Mouse (Mus musculus) MEL (cell line): ENCODE measurements around the gene Cdca4.

Experiments used
- BHLHE40 ChIP-seq: IDR thresholded peaks from 2 replicates; pipeline ENCODE4 v1.6.1; 2012; ENCODE audit warnings: low read depth, mild to moderate bottlenecking, inconsistent platforms, low read length, improper control_type of control experiment, borderline replicate concordance
- CTCF ChIP-seq, 3 experiments: IDR thresholded peaks in 2 of 3; conservative IDR thresholded peaks in 1 of 3; 2 replicates each; pipeline ENCODE4 v1.5.1; 2011 to 2012; ENCODE audit warnings: low read length in 3 of 3, low read depth in 2 of 3, mild to moderate bottlenecking in 2 of 3, improper control_type of control experiment in 1 of 3, inconsistent platforms in 1 of 3, mixed read lengths in 1 of 3, moderate library complexity in 1 of 3; ENCODE audit not compliant: control insufficient read depth in 1 of 3, insufficient read depth in 1 of 3, poor library complexity in 1 of 3, severe bottlenecking in 1 of 3
- GABPA ChIP-seq: IDR thresholded peaks from 2 replicates; pipeline ENCODE4 v1.6.1; 2012; ENCODE audit warnings: low read depth, mild to moderate bottlenecking, inconsistent platforms, low read length, improper control_type of control experiment, moderate library complexity
- HCFC1 ChIP-seq: IDR thresholded peaks from 2 replicates; pipeline ENCODE4 v1.6.1; 2012; ENCODE audit warnings: low read depth, mild to moderate bottlenecking, inconsistent platforms, low read length, improper control_type of control experiment, moderate library complexity
- KAT2A ChIP-seq: conservative IDR thresholded peaks from 2 replicates; pipeline ENCODE4 v1.6.1; 2012; ENCODE audit warnings: low read depth, low read length, improper control_type of control experiment, inconsistent platforms
- MAX ChIP-seq: IDR thresholded peaks from 2 replicates; pipeline ENCODE4 v1.6.1; 2011; ENCODE audit warnings: low read length, improper control_type of control experiment
- NRF1 ChIP-seq: IDR thresholded peaks from 2 replicates; pipeline ENCODE4 v1.6.1; 2014; ENCODE audit warnings: low read depth, mild to moderate bottlenecking, inconsistent platforms, low read length, improper control_type of control experiment, moderate library complexity; ENCODE audit not compliant: poor library complexity, insufficient read depth, severe bottlenecking
- SMC3 ChIP-seq: IDR thresholded peaks from 2 replicates; pipeline ENCODE4 v1.6.1; 2011; ENCODE audit warnings: low read depth, low read length, improper control_type of control experiment
- USF1 ChIP-seq: IDR thresholded peaks from 2 replicates; pipeline ENCODE4 v1.6.1; 2014; ENCODE audit warnings: low read depth, mild to moderate bottlenecking, inconsistent platforms, low read length, improper control_type of control experiment, moderate library complexity
- ZC3H11A ChIP-seq: IDR thresholded peaks from 2 replicates; pipeline ENCODE4 v1.6.1; 2012; ENCODE audit warnings: low read depth, mild to moderate bottlenecking, inconsistent platforms, low read length, improper control_type of control experiment
- ZKSCAN1 ChIP-seq: IDR thresholded peaks from 2 replicates; pipeline ENCODE4 v1.6.1; 2012; ENCODE audit warnings: low read depth, mild to moderate bottlenecking, inconsistent platforms, low read length, improper control_type of control experiment, moderate library complexity
- ZMIZ1 ChIP-seq: IDR thresholded peaks from 2 replicates; pipeline ENCODE4 v1.6.1; 2012; ENCODE audit warnings: low read depth, mild to moderate bottlenecking, inconsistent platforms, low read length, improper control_type of control experiment, moderate library complexity

GRCm38 (mm10) chr12:112847880-112848279, 18.7 kb upstream of the Cdca4 start:
- TF ChIP-seq SMC3 (no peak), CTCF (IDR thresholded peaks at IDR 0.05 in 2 of 3, conservative IDR thresholded peaks at IDR 0.05 in 1 of 3; ENCODE audit: control insufficient read depth in 1 of 3, insufficient read depth in 1 of 3, low read depth in 2 of 3, low read length in 3 of 3, poor library complexity in 1 of 3, severe bottlenecking in 1 of 3) (no peak), ZKSCAN1 (no peak), ZMIZ1 (no peak), MAX (no peak), BHLHE40 (no peak), KAT2A (no peak), GABPA (no peak), USF1 (no peak), HCFC1 (no peak), NRF1 (no peak), ZC3H11A (no peak)
